In the genomic region with DNA sequence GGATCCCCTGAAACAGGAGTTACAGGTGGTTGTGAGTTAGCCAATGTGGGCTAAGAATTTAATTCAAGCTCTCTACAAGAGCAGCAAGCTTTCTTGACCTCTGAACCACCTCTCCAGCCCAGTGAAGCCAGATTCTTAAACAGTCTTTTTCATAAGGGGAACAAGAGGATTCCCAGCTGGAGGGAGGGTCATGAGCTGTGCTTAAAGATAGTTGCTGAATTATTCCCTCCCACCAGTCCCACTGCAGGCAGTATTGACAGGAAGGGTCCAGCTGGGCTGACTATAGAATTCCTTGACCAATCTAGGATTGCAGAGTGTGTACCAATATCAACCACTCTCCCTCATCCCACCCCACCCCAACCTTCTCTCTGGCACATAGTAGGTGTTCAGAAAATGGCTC, we compare ENCODE assay signal across 28 mouse cellular contexts.
DNase-seq lines count a peak whose midpoint lies in the region; ATAC-seq and TF ChIP-seq lines count a peak whose summit lies in the region.
"Had no signal": no experiment of that assay in that cellular context is flagged by ENCODE, and none has a peak within 500 bp of the region (broad histone marks: within the 10 kb centered on the region; RNA-seq: fewer than 3 reads in every experiment).

No protein-coding gene starts in this region.

- no peak for TF ChIP-seq POLR2A in MEL (IDR thresholded peaks at IDR 0.05; ENCODE audit: control insufficient read depth in 1 of 2, insufficient read depth in 1 of 2, low read depth in 1 of 2, low read length in 2 of 2, poor library complexity in 1 of 2)

- no peak overlapping the region for H3K27ac ChIP-seq in kidney, postnatal 0 days
- H3K27ac ChIP-seq in lung, embryonic 16.5 days (ENCODE audit: low read length) = no peak overlapping the region
- H3K27ac ChIP-seq in MEL (ENCODE audit: control insufficient read depth, low read depth, low read length) = no peak overlapping the region
- H3K27ac ChIP-seq: embryonic facial prominence, embryonic 12.5 days; embryonic facial prominence, embryonic 15.5 days; gastrocnemius, adult 2 months; heart, embryonic 15.5 days; hindbrain, embryonic 10.5 days; hindbrain, embryonic 13.5 days had no signal

- H3K9ac ChIP-seq in kidney, postnatal 0 days (ENCODE audit: low read depth, low read length) = no peak overlapping the region
- no peak overlapping the region for H3K9ac ChIP-seq in lung, embryonic 16.5 days (ENCODE audit: low read length)
- no peak overlapping the region for H3K9ac ChIP-seq in MEL (ENCODE audit: control insufficient read depth, low read depth, low read length, poor library complexity, severe bottlenecking)
- H3K9ac ChIP-seq: embryonic facial prominence, embryonic 12.5 days; embryonic facial prominence, embryonic 15.5 days; forebrain, postnatal 0 days; heart, embryonic 12.5 days; heart, embryonic 15.5 days; hindbrain, embryonic 13.5 days had no signal

- no peak overlapping the region for H3K4me3 ChIP-seq in kidney, postnatal 0 days (replicated peaks; ENCODE audit: low read depth, low read length)
- H3K4me3 ChIP-seq in lung, embryonic 16.5 days (ENCODE audit: low read length) = no peak overlapping the region
- no peak overlapping the region for H3K4me3 ChIP-seq in MEL (ENCODE audit: control insufficient read depth in 1 of 2, insufficient read depth in 1 of 2, low read depth in 2 of 2, low read length in 2 of 2)
- H3K4me3 ChIP-seq: embryonic facial prominence, embryonic 12.5 days; embryonic facial prominence, embryonic 15.5 days; gastrocnemius, adult 2 months; heart, embryonic 12.5 days; heart, embryonic 15.5 days; hindbrain, embryonic 10.5 days; hindbrain, embryonic 13.5 days had no signal

- H3K36me3 ChIP-seq in kidney, postnatal 0 days (ENCODE audit: insufficient read depth, low read length) = no peaks in the 10 kb centered on the region
- no peaks in the 10 kb centered on the region for H3K36me3 ChIP-seq in lung, embryonic 16.5 days (ENCODE audit: control insufficient read depth, insufficient read depth, low read length)
- H3K36me3 ChIP-seq in MEL (ENCODE audit: control insufficient read depth in 1 of 2, insufficient read depth in 2 of 2, low read length in 2 of 2) = no peaks in the 10 kb centered on the region; a peak in 1 of 4 replicates
- H3K36me3 ChIP-seq: embryonic facial prominence, embryonic 12.5 days; embryonic facial prominence, embryonic 15.5 days; G1E; heart, embryonic 12.5 days; heart, embryonic 15.5 days; hindbrain, embryonic 10.5 days; hindbrain, embryonic 13.5 days had no signal

- no peaks in the 10 kb centered on the region for H3K27me3 ChIP-seq in kidney, postnatal 0 days (ENCODE audit: insufficient read depth, low read length)
- H3K27me3 ChIP-seq in lung, embryonic 16.5 days (ENCODE audit: control insufficient read depth, insufficient read depth, low read depth, low read length) = no peaks in the 10 kb centered on the region
- no peaks in the 10 kb centered on the region for H3K27me3 ChIP-seq in MEL (ENCODE audit: control insufficient read depth in 1 of 2, insufficient read depth in 2 of 2, low read length in 2 of 2)
- H3K27me3 ChIP-seq: embryonic facial prominence, embryonic 12.5 days; embryonic facial prominence, embryonic 15.5 days; heart, embryonic 12.5 days; hindbrain, embryonic 13.5 days had no signal

- TF ChIP-seq CTCF in kidney, postnatal 0 days (IDR thresholded peaks at IDR 0.05; ENCODE audit: low read depth) = no peak
- no peak for TF ChIP-seq CTCF in MEL (IDR thresholded peaks at IDR 0.05 in 2 of 3, conservative IDR thresholded peaks at IDR 0.05 in 1 of 3; ENCODE audit: control insufficient read depth in 1 of 3, insufficient read depth in 1 of 3, low read depth in 2 of 3, low read length in 3 of 3, poor library complexity in 1 of 3, severe bottlenecking in 1 of 3)

- no peak for TF ChIP-seq RAD21 in MEL (IDR thresholded peaks at IDR 0.05; ENCODE audit: low read depth, low read length)

- H3K4me1 ChIP-seq in kidney, postnatal 0 days (replicated peaks; ENCODE audit: insufficient read depth, low read length) = no peaks in the 10 kb centered on the region
- no peaks in the 10 kb centered on the region for H3K4me1 ChIP-seq in lung, embryonic 16.5 days (replicated peaks; ENCODE audit: control insufficient read depth, insufficient read depth, low read length)
- peaks cover 0 to 8% of the 10 kb centered on the region in 2 experiments; a peak in 1 of 4 replicates for H3K4me1 ChIP-seq in MEL (ENCODE audit: control insufficient read depth in 1 of 2, insufficient read depth in 2 of 2, low read length in 2 of 2)
- H3K4me1 ChIP-seq: embryonic facial prominence, embryonic 12.5 days; embryonic facial prominence, embryonic 15.5 days; heart, embryonic 12.5 days; heart, embryonic 15.5 days; hindbrain, embryonic 13.5 days had no signal

- H3K9me3 ChIP-seq in kidney, postnatal 0 days (replicated peaks; ENCODE audit: low read length) = no peaks in the 10 kb centered on the region
- no peaks in the 10 kb centered on the region for H3K9me3 ChIP-seq in lung, embryonic 16.5 days (ENCODE audit: control insufficient read depth, low read length)
- H3K9me3 ChIP-seq in MEL (replicated peaks; ENCODE audit: insufficient read depth, low read length) = no peaks in the 10 kb centered on the region
- H3K9me3 ChIP-seq: embryonic facial prominence, embryonic 12.5 days; embryonic facial prominence, embryonic 15.5 days; heart, embryonic 12.5 days; heart, embryonic 15.5 days; hindbrain, embryonic 10.5 days; hindbrain, embryonic 13.5 days had no signal

- TF ChIP-seq EP300 in MEL (IDR thresholded peaks at IDR 0.05; ENCODE audit: low read depth in 1 of 2, low read length in 2 of 2) = no peak

- no peak overlapping the region for H3K4me2 ChIP-seq in kidney, postnatal 0 days (ENCODE audit: low read length)
- H3K4me2 ChIP-seq in lung, embryonic 16.5 days (ENCODE audit: low read depth, low read length) = no peak overlapping the region
- H3K4me2 ChIP-seq: embryonic facial prominence, embryonic 12.5 days; embryonic facial prominence, embryonic 15.5 days; heart, embryonic 12.5 days; heart, embryonic 15.5 days; hindbrain, embryonic 13.5 days had no signal

- no peak for ATAC-seq in kidney, postnatal 0 days (replicated peaks; ENCODE audit: low FRiP score, low read depth)
- ATAC-seq in lung, embryonic 16.5 days (ENCODE audit: low read depth) = peak; percentile 55
- ATAC-seq: forebrain, embryonic 14.5 days; forebrain, postnatal 0 days; hindbrain, embryonic 16.5 days had no signal

- peak; percentile 53 for DNase-seq in kidney, postnatal 0 days (ENCODE audit: low spot score)
- no peak for DNase-seq in kidney, postnatal 10 days
- no peak for DNase-seq in lung, postnatal 25 days (ENCODE audit: low spot score)
- DNase-seq in MEL (ENCODE audit: low read depth, low spot score) = no peak
- no peak for DNase-seq in heart, adult 18-20 months
- DNase-seq: adrenal gland, adult 2 months; adrenal gland, postnatal 14 days; B cell, adult 2 months; cerebellum, adult 11 months; cerebellum, adult 2 months; cerebellum, adult 9-11 months; cerebellum, postnatal 25 days; forebrain, postnatal 0 days; gastrocnemius, adult 2 months; gastrocnemius, postnatal 14 days; heart, adult 11 months; heart, postnatal 10 days; heart, postnatal 36 days had no signal

- no peaks in the 10 kb centered on the region for H3K79me2 ChIP-seq in MEL (ENCODE audit: control insufficient read depth, insufficient read depth, low read length, poor library complexity)

TF ChIP-seq in MEL, 35 proteins besides CTCF, POLR2A, EP300 and RAD21:
- TF ChIP-seq UBTF (IDR thresholded peaks at IDR 0.05; ENCODE audit: borderline replicate concordance, insufficient read depth, low read depth, low read length) (no peak), ZKSCAN1 (IDR thresholded peaks at IDR 0.05; ENCODE audit: low read depth, low read length) (peak; percentile 71)
